Mouse (Mus musculus) left cerebral cortex, adult 8-10 months (tissue): ENCODE results near the gene Ryr3. TPM values are rescaled to one million over a fixed set of nuclear protein-coding genes. Genes with fewer than 3 reads are reported as not detected.
A peak's percentile ranks its signal among the peaks of the same experiment; 100 is the strongest.

Experiments
- DNase-seq, 2 experiments: peaks; one replicate each; pipeline ENCODE4 v3.0.0; 2022; ENCODE audit warnings: low spot score in 2 of 2
- total RNA-seq, 4 experiments: library from RNA; stranded (reverse); gene quantifications; 2 replicates each; pipeline ENCODE4 v1.2.4; 2022

Gene Ryr3
- total RNA-seq, 4 experiments from 2014 or later, result 35.9 to 40.1 (median 38.6) TPM

DNA sequence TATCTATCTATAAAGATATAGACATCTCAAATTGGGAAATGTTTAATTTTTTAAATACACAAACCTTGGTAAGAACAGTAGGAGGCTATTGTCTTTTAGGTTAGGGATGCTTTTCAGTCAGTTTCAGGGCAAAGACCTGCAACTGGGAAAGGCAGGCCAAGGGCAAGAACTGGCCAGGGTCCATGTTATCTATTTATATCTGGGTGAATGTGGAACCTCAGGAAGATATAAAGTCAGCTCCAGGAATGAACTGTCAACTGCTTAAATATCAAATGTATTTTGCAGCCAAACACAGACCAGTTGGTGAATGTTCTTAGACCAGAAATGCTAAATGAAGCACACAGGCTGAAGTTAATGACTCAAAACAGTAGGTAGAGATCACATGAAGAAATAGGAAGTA, 303.1 kb downstream of the Ryr3 start:
- no peak for DNase-seq

GRCm38 (mm10) chr2:112912611-112913010, 304.3 kb downstream of the Ryr3 start:
- no peak for DNase-seq

DNA sequence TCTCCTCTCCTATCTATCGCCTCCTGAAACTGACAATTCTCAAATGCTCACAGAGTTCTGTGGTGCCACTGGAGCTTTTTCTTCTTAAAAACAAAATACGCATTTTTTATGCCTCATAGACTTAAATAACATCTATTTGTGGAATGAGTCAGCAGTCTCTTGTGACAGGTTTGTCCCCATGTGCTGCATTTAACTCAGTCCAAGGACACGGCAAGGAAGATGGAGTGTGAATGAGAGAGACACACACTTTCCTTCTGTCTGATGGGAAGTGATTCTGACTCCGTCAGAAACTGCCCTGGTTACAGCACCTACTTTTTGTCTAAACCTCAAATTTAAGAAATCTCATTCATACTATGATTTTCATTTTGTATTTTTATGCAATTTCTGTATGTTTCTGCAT, 306.3 kb downstream of the Ryr3 start:
- no peak for DNase-seq

- DNase-seq, result no peak
Measured at GRCm38 (mm10) chr2:112909142-112909541, 307.8 kb downstream of the Ryr3 start.

DNA sequence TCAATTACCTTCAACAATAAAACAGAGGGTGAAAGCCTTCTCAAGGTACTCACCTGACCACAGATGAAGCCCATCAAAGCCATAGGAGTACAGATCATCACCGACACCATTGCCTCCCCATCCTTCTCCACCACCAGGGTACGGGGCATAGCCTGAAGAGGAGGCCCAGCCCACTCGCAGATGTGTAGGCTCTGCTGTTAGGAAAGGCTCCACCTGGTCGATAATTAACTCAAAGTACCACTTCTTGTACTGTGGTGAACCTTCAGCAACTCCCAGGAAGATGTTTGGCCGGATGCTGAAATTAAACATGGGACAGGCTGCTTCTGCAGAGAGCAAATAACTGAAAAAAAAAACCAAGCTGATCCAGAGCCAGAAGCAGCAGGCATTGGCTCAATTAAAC, 316.1 kb downstream of the Ryr3 start:
- DNase-seq, result no peak

DNA sequence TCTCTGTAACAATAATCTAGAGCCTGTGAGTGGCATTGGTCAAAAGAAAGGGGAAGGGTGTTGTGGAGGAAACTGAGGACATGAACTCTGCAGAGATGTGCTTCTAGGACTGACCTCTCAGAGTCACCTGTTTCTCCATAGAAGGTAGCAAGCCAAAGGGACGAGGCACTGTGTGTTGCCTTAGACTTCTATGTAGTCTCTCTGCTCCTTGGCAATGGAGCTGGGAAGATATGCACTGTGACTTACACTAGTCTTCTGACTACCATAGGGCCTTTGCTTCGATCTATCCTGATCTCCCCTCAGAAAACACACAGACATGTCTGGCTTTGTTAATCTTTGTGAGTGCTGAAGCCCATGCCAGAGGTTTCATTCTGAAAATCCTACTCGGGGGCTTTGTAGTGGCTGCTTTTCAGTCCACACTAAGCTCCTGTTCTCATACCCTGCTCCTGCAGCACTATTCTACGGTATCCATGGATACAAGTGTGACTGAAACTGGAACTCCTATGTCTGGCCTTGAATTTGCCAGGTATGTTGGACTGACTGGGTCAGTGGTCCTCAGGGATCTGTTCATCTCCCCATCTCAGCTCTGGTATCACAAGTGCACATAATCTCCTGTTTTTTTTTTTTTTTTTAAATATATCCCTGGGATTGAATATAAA, 332.3 kb downstream of the Ryr3 start:
- no peak for DNase-seq

- DNase-seq, result no peak
Measured at GRCm38 (mm10) chr2:112881805-112882204, 335.1 kb downstream of the Ryr3 start.

- DNase-seq, result no peak
Measured at GRCm38 (mm10) chr2:112881376-112881775, 335.5 kb downstream of the Ryr3 start.

DNA sequence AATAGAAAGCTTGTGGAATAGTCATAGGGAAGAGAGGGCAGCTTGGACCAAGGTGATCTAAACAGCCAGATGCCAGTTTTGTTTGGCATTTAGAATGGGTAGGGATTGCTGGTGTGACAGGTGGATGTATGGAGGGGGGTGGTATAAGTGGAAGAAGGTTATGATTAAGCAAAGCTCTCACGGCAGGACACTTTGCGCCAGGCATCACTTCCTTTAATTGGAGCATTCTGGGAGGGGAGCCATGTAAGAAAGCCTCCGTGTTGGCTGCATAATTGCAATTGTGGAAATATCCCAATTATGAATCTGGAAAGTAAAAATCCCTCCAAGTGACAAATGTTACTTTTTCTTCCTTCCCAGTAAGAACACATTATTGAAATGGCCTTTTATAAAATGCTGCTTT, 339.5 kb downstream of the Ryr3 start:
- DNase-seq, result no peak

GRCm38 (mm10) chr2:112866043-112866551, 350.8 kb downstream of the Ryr3 start:
- no peak for DNase-seq

DNA sequence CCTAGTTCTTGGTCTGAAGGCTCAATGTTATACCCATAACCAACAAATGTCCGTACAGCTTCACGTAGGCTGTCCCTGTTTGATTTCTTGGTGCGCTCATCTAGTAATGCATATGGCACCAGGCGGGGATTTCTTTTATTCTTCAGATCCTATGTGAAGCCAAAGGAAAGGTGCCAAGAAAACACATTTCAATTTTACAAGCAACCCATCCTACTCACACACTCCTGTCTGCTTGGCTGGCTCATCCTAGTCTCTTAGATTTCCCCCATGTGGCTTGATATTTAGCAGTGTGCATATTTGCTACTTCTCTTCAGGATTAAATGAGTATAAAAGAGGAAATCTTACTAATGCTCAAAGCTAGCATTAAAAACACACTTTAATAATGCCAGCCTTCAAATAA, 355.1 kb downstream of the Ryr3 start:
- DNase-seq, result peak in 1 of 2 experiments; percentile 32

DNA sequence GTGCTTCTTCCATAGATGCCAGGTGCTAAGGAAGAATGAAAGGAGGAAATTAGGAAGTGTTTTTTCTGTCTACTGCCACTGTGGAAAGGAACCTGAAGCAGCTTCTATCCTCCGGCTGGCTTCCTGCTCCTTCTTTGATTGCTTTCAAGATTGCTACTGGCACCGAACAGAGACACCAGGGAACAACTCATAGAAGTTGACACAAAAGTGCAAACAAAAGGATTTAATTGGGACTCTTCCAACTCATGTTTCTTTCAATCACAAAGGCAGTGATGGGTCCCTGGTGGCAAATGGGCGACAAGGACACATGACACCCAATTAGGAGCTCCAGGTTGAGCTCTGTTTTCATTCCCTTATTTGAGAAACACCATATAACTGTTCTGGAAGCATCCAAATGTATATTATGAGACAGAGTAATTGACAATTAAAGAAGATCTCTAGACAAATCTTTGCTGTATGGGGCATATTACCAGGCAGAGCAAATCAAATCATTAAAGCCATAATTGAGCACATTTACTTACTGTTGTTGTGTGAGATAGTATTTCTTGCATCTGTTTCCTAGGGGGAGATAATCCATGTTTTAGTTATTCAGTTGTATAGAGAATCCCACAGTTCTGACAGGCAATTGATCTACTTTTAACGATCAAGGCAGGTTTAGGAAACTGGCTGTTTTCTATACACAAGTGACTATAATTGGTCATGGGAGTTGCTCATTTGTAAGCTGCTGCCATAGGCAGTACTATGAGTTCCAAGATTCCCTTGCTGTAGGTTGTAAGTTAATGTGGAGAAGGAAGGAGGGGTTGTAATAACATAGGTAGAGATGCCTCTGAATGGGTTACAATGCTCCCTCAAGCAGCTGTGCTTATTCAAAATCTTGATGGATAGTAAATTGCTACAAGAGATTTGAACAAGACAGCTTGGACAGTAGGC, 371.0 kb downstream of the Ryr3 start:
- DNase-seq, result no peak

GRCm38 (mm10) chr2:112842877-112843276, 374.0 kb downstream of the Ryr3 start:
- no peak for DNase-seq

DNA sequence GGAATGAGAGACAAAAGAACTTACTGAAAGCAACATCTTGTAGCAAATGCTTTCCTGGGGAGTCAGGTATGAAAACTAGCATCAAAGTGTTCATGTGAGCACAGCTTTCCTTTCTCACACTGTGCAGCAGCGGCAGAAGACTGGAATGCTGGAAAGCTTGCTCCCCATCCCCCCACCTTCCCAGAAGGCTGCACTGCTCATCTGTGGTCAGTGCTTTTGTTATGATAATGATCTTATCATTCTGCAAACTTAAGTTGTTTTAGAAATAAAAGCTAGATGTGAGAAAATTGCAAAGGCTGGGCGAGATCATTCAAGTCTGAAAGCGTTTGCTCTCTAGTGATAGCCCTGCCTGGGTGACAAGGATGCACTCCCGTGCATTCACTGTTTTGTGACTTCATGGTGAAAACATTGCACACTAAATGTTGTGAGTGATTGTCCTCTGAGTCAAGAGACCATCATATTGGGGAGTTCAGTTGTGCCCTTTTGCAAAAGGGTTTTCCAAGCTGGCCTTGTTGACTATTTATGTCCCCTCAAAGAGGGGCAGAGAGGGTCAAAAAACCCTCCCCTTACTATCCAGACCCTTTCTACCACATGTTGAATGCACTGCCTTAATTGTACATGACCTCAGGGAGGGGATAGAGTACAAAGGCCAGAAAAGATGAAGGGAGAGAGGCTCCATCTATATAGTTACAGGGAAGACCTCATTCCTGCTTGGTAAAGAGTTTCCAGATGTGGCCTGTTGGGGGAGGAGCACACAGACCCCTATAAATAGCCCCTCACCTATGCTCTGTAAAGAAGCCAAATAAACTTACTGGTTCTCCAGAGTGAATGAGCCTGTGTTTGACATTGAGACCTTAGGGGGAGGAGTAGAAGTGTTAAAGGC, 385.2 kb downstream of the Ryr3 start:
- no peak for DNase-seq

- no peak for DNase-seq
Measured at GRCm38 (mm10) chr2:112826571-112826970, 390.3 kb downstream of the Ryr3 start.

DNA sequence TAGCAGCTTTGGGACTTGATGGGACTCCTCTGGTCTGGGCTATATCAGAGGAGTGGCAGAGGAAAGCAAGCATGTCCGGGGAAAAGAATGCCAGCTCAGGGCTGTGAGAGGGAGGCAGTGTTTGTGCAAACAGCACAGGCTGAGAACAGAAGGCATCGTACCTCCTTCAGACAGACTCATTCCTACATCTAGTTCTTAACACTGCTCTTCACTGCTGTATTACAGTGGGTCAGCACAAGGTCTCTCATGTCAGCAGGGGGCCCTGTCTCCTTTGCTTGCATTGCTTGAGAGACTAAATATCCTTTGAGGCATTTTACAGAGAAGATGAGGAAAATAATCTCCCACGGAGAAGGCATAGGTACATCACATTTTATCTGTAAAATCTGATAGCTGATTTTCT, 394.2 kb downstream of the Ryr3 start:
- DNase-seq, result no peak

GRCm38 (mm10) chr2:112819059-112819458, 397.8 kb downstream of the Ryr3 start:
- DNase-seq, result no peak

DNA sequence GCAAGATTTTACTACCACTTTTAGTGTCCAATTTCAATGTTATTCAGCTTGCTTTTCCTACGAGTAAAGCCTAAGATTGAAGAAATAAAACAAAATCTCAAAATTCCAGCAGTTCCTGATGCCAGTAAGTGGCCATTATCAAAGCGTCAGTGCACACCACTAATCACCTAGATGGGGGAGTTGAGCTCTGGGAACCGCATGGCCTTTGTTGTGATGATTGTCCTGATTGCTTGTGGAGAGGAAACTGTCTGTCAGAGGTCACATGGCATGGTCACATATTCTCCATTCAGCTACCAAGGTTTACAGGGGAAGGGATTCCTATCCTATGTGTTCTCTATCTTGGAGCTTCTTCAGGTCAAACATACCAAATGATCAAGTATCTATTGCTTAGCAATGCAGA, 399.9 kb downstream of the Ryr3 start:
- no peak for DNase-seq

DNA sequence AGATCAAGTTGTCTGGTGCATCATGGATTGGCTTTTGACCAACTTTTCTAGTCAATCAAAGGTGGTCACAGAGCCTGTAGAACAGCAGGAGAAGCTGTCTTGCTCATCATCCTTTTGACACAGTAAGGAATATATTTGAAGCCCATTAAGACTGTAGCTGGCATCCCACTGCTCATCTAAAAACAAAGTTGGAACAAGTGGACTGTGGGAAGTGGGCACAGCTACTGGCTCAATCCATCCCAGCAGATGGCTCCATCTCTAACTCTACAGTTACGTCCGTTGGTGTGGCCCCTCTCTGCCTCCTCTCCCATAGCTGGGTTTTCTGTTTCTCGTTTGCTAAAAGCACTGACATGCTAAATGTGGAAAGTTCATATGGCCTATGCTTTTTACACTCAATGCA, 400.9 kb downstream of the Ryr3 start:
- no peak for DNase-seq

DNA sequence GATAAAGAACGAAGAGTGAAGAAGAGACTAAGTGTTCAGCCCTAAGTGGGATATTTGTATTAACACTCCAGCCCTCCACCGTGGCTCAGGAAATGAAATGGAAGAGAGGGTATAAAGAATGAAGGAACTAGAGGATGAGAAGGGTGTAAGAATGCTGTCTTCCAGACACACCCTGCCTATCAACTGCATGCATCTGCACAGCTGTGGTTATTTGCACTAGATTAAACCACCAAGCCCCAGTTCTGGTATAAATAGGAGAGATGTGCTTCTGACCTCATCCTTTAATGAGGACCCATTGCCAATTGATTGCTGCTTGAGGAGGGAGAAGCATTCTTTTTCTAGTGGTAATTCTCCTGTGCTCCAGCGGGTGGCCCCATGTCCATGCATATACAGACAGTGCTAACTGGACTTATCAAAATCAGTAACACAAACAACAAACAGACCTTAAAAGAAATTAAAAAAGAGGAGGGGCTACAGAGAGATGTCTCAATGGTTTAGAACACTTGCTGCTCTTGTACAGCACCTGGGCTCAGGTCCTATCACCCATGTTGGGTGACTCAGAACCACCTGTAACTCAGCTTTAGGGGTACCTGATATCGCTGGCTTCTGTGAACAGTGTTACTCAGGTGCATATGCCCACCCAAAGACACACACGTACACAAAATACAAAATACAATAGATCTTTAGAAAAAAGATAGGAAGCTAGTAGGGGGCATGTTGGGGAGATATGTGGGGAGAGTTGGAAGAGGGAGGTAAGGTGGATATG, 404.1 kb downstream of the Ryr3 start:
- DNase-seq, result no peak

GRCm38 (mm10) chr2:112806015-112806414, 410.9 kb downstream of the Ryr3 start:
- DNase-seq, result no peak
